Mouse (Mus musculus): ENCODE measurements around the gene Pcbp4.
A peak's percentile ranks its signal among the peaks of the same experiment; 100 is the strongest.

Pcbp4 gene

GRCm38 (mm10) chr9:106453271-106454070 lies at the start of gene Pcbp4:
Gene Pcbp4, plus strand, starts transcription at chr9:106453291.
- DNase-seq = peak; percentile 70

GRCm38 (mm10) chr9:106405275-106405674 lies 47.8 kb upstream of the Pcbp4 start:
- DNase-seq = no peak

- no peak for DNase-seq
Observed at GRCm38 (mm10) chr9:106406443-106407078, 46.5 kb upstream of the Pcbp4 start.

- DNase-seq = no peak
Observed at GRCm38 (mm10) chr9:106409096-106409495, 44.0 kb upstream of the Pcbp4 start.

GRCm38 (mm10) chr9:106410086-106410650 lies 42.9 kb upstream of the Pcbp4 start:
- DNase-seq = no peak

GRCm38 (mm10) chr9:106411091-106411594 lies 41.9 kb upstream of the Pcbp4 start:
- DNase-seq = peak; percentile 65

- DNase-seq = no peak
Observed at GRCm38 (mm10) chr9:106411729-106412128, 41.4 kb upstream of the Pcbp4 start.

- DNase-seq = no peak
Observed at GRCm38 (mm10) chr9:106412210-106412609, 40.9 kb upstream of the Pcbp4 start.

GRCm38 (mm10) chr9:106413606-106414005 lies 39.5 kb upstream of the Pcbp4 start:
- no peak for DNase-seq

DNA sequence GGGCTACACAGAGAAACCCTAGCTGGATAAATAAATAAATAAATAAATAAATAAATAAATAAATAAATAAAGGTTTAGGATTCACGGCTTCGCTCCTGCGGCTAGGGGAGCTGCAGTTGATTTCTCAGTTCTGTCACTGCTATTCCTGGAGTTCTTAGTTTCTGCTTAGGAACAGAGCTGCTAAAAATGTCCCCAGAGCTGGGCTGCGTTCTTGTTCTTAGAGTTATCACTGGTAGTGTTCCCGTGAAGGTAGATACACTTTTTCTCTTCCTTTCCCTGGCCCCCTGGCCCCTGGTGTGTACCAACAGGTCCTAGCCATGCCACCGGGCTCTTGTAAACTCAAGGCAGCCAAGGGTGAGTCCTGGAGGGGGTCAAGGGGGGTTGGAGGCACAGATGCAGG lies 36.3 kb upstream of the Pcbp4 start:
- DNase-seq = no peak

DNA sequence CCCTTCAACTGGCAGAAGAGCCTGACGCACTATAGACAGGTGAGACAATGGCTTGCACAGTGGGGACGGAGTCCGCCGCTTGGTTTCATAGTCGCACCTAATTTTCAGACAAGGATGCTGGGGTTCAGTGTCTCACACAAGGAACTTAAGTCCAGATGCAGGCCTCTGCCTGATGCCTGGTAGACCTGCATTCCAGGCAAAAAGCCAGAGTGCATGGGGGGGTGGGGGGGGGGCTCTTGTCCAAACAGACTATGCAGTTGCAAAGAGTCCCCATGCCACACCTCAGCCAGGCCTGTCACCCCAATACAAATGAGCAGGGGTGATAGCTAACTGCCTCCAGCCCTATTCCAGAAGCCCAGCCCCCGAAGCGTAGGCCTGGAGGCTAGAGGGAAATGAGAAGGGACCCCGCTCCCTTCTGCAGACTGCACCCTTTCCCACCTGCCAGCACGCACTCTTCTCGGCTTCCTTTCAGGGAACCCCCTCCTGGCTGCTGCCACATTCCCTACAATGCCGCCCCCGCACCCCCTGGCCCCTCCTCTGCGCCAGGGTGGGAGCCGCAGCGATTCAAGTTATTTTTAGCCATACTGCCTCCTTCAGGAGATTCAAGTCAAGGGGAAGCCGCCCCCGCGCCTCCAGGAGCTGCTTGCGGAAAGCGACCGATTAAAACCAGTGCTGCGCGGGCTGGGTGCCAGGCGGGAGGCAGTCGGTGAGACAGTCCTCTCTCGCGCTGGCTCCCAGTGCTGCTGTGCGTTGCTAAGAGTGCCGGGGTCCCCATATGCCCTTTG lies 35.1 kb upstream of the Pcbp4 start:
- DNase-seq = peak; percentile 95

DNA sequence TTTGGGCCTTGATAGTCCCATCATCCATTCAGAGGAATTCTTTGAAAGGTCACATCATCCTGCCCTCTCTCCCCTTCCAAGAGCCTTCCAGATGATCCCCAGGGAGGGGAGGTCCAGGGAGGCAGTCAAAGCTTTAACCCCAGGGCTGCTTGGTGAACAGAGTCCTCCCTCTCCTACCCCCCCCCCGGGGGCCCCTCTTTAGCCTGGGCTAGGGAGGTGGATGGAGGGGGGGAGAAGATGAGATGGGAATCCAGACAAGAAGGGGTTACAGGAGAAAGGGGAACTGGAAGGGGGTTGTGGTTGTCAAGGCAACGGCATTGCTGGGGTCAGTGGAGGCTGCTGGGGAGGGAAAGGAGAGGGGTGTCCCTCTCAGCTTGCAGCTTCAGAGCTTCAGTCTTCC lies 32.5 kb upstream of the Pcbp4 start:
- DNase-seq = no peak

DNA sequence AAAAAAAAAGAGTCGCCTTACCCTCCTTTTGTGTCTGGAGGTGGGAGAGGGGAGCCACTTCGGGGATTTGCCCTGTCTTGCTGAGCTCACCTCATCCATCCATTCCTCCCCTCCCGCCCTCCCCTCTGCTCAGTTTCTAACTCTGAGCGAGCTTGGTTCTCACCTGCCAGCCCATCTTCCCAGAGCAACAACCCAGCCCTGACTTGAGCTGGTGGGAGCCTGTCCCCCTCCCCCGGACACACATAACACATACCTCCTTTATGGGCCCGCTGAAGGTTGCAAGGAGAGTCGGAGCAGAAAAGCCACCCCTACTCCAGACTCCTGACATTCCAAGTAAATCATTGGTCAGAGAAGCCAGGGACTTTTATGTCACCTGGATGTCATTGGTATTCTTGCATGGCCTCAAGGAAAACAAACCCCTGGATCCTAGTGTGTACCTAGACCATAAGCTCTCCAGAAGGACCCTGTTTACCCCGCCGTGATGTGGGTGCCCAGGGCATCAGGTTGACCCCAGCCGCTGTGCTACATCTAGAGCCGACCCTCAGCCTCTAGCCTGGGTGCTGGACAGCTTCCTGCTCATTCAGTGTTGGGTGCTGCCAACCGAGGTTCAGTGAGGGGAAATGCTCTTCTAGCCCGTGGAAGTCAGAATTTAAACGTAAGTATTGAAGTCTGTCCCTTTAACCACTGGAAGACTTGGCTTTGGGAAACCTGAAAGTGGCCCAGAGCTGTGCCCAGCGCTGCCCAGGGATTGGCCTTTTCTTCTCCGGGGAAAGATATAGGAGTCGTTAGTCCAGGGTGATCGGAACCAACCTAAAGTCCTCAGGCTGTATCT lies 31.8 kb upstream of the Pcbp4 start:
- DNase-seq = no peak

DNA sequence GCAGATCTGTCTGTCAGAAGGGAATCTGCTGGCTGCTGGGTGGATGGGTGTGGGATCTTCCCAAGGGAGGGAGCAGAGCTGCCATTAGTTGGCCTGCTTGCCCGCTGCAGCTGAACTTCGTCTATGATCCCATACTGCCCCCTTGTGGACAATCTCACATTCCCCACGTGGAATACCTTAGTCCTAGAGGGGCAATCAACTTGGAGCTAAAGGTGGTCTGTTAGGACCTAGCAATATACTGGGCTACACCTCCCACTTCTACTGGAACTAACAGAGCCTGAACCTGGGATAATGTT lies 31.3 kb upstream of the Pcbp4 start:
- peak; percentile 88 for DNase-seq

DNA sequence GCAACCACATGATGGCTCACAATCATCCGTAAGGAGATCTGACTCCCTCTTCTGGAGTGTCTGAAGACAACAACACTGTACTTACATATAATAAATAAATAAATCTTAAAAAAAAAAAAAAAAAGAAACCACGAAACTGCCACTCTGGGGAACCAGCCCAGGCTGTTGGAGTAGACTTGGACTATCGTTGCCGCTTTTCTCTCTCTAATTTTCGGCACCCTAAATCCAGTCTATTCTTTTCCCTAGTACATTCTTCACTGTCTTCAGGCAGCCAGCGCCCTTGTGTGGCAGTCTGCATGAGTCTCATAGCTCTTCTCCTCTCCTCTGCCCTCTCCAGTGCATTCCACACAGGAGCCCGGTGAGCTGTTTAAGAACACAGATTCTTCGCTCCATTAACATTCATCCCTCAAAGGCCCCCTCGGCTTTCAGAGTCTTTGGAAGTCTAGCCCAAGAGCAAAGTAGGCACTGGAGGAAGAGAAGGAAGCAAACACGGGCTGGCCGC lies 24.3 kb upstream of the Pcbp4 start:
- no peak for DNase-seq

DNA sequence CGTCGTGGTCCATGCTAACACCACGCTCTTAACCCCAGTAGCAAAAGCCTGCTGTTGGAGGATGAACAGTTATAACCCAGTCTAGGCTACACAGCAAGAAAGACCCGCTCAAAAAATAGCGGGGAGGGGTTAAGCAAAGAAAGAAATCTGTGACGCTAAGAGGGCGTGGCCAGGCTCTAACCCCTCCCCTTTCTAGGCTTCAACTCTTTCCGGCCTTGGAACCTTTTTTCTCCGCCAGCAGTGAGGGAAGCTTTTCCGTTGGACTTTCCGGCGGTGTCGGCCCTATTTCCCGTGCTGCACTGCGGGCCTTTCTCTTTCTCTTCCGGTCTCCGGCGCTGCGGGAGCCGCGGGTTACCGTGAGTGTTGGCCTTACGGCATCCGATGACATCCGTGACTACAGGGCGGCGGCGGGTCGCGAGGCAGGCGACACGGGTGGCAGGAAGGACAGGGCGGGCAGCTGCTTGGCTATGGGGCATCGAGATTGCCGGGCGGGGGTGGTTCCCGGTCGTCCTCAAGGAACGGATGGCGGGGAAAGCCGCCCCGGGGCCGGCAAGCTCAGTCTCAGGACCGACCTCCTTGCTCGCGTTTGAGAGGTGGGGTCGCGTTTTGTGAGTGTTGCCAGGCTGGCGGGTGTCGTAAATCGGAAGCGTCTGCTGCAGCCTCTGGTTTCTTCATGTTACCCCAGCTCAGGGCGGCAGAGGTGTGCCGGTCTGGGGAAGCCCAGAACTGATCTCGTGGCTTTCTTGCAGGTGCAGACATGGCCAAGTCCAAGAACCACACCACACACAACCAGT lies 23.7 kb upstream of the Pcbp4 start, which contains the start of gene Rpl29:
Gene Rpl29 (plus strand): TSS at position 234 of the 794 bp plus-strand sequence.
- DNase-seq = peak; percentile 93

DNA sequence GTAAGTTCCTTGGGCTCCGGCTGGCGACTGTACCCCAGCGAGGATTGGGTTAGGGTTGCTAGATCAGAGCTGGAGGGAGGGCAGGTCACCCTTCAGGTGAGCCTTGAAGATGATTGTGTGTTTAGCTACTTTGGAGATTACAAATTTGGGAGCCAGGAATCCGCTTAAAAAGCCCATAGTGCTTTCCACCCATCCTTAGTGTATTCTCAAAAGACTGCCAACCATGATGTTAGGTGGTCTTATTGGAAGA lies 23.2 kb upstream of the Pcbp4 start:
- no peak for DNase-seq

GRCm38 (mm10) chr9:106433389-106433788 lies 19.7 kb upstream of the Pcbp4 start:
- no peak for DNase-seq

DNA sequence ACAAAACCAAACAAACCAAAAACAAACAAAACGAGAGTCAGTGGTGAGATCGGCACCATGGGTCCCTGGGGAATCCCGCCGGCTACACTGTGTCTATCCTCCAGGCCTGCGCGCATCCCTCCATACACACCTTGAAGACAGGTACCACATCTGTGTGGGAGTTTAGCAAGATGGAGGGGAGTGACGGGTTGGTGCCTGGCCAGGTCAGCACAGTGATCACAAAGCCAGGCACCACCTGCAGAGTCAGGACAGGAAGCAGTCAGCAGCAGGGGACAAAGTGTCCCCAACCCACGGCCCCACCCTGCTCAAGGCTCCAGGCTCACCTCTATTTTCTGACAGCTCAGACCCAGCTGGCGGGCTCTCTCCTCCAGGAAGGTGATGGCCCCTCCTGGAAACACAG lies 16.5 kb upstream of the Pcbp4 start:
- DNase-seq = no peak

GRCm38 (mm10) chr9:106442680-106443079 lies 10.4 kb upstream of the Pcbp4 start:
- no peak for DNase-seq

GRCm38 (mm10) chr9:106444836-106445235 lies 8.3 kb upstream of the Pcbp4 start:
- DNase-seq = no peak

DNA sequence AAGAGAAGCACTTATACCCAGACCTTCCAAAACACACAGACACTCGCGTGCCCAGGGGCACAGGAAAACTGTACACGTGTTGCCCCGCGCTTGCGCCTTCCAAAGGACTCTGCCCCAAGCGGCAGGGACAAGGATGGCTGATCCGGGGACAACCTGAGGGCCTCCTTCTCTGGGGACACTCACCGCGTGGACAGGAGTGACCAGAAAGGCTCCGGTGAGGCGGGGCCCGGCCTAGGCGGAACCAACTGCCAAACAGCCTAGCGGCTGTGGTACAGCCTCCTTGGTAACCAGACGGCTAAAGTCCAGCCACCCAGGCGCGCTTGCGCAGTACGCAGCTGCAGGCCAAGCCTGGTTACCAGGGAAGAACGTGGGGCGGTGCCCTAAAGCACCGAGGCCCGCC lies 5.7 kb upstream of the Pcbp4 start, which contains the start of the genes Abhd14b and Abhd14a:
Gene Abhd14b (plus strand): TSS at position 112 of the 400 bp plus-strand sequence.
Gene Abhd14a (minus strand): TSS at position 331 of the 400 bp plus-strand sequence.
- DNase-seq = peak; percentile 94
